Mouse (Mus musculus) embryonic facial prominence, embryonic 14.5 days (tissue): ENCODE data around the gene Cacna1e. TPM values are rescaled to one million over a fixed set of nuclear protein-coding genes. Genes with fewer than 3 reads are reported as not detected.
A peak's percentile ranks its signal among the peaks of the same experiment; 100 is the strongest.

Experiments used
- ATAC-seq: fragments of 200-750 bp; cut with Nextera tagmentation; 2 replicates; pipeline ENCODE4 v1.8.0; 2017; ENCODE audit warnings: low read depth, moderate number of reproducible peaks, moderate TSS enrichment
- DNase-seq: peaks from one replicate; pipeline ENCODE4 v3.0.0-alpha.2; 2015; ENCODE audit warnings: low spot score
- H3K27ac ChIP-seq: fragments of 300-500 bp; sonication (generic); replicated peaks from 2 replicates; pipeline ENCODE4 v1.5.1; 2014; ENCODE audit warnings: low read depth, mild to moderate bottlenecking, low read length, moderate library complexity
- H3K27me3 ChIP-seq: fragments of 300-500 bp; sonication (generic); replicated peaks from 2 replicates; pipeline ENCODE4 v1.6.1; 2014; ENCODE audit warnings: low read length; ENCODE audit not compliant: control insufficient read depth, insufficient read depth
- H3K36me3 ChIP-seq: fragments of 300-500 bp; sonication (generic); 2 replicates; pipeline ENCODE4 v1.6.1; 2014; ENCODE audit warnings: low read length, mixed read lengths; ENCODE audit not compliant: control insufficient read depth, insufficient read depth
- H3K4me1 ChIP-seq: fragments of 300-500 bp; sonication (generic); 2 replicates; pipeline ENCODE4 v1.6.1; 2014; ENCODE audit warnings: antibody characterized with exemption, low read length; ENCODE audit not compliant: control insufficient read depth, insufficient read depth
- H3K4me2 ChIP-seq: fragments of 300-500 bp; sonication (generic); 2 replicates; pipeline ENCODE4 v1.6.1; 2014; ENCODE audit warnings: low read depth, mild to moderate bottlenecking, low read length, moderate library complexity, mixed read lengths
- H3K4me3 ChIP-seq: fragments of 300-500 bp; sonication (generic); 2 replicates; pipeline ENCODE4 v1.5.1; 2014; ENCODE audit warnings: low read depth, mild to moderate bottlenecking, low read length
- H3K9ac ChIP-seq: fragments of 300-500 bp; sonication (generic); 2 replicates; pipeline ENCODE4 v1.6.1; 2014; ENCODE audit warnings: low read depth, mild to moderate bottlenecking, low read length, moderate library complexity, mixed read lengths
- H3K9me3 ChIP-seq: fragments of 300-500 bp; sonication (generic); 2 replicates; pipeline ENCODE4 v1.6.1; 2016; ENCODE audit warnings: low read length; ENCODE audit not compliant: control insufficient read depth
- WGBS: fragments of 180-500 bp; shearing (Covaris S2); extraction: QIAGEN DNeasy Blood & Tissue Kit; methylation state at CpG from one replicate; pipeline ENCODE4 v1.1.7; 2014; 5-methylcytosine and 5-hydroxymethylcytosine counted together
- polyA plus RNA-seq: library from polyadenylated mRNA; unstranded; fragments of >200 nt; fragmentation: Nextera tagmentation; extraction: Ambion mirVana; gene quantifications from 2 replicates; pipeline ENCODE4 v1.2.1, GENCODE M21; 2014

The Cacna1e gene
- polyA plus RNA-seq, 1 experiment from 2014 or later = 0.99 TPM

DNA sequence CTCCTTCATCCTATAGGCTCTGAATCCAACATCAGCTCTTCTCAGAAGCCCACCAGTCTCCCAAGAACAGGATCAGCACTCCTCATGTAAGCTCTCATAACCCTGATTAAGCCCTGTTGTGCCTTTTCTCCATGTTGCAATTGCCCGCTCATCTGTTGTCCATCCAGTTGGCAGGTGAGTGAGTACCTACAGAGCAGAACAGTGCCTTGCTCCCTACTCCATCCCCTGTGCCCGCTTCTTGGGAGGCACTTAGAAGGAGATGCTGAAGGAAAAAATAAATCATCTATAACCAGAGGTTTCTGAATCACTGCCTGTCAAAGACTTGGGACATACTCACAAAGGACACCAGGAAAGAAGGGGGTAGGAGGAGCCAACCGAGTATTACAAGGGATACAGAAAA is 3.2 kb upstream of the Cacna1e start:
- H3K9ac ChIP-seq = no peak overlapping the region
- ATAC-seq = no peak
- H3K4me3 ChIP-seq = no peak overlapping the region
- peaks cover 26% of the 10 kb centered on the region for H3K27me3 ChIP-seq
- H3K4me2 ChIP-seq = no peak overlapping the region
- whole genome bisulfite sequencing = 90% methylated on average over 3 of the region's 3 CpGs
- no peaks in the 10 kb centered on the region for H3K36me3 ChIP-seq
- no peaks in the 10 kb centered on the region; the same call in 1 of the 2 replicates for H3K4me1 ChIP-seq
- no peak for DNase-seq
- H3K27ac ChIP-seq = no peak overlapping the region
- no peaks in the 10 kb centered on the region for H3K9me3 ChIP-seq

DNA sequence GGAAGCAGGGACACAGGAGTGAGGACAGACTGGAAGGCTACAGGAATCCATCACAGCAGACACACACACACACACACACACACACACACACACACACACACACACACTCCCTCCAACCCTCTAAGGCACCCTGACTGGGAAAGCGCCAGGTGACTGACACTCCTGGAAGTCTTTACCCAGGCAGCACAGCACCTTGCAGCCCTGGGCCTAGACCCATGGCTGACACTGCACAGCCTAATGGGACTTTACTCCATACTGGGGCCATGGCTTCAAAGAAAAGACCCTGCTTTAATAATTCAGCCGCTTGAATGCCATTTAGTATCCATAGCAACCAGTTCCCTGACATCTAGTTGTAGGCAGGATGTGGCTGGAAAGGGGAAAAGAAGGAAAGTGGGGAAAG is 2.3 kb upstream of the Cacna1e start:
- no peaks in the 10 kb centered on the region for H3K9me3 ChIP-seq
- no peaks in the 10 kb centered on the region; the same call in 1 of the 2 replicates for H3K4me1 ChIP-seq
- peaks cover 29% of the 10 kb centered on the region for H3K27me3 ChIP-seq
- ATAC-seq (no peak), DNase-seq (no peak)
- H3K9ac ChIP-seq = no peak overlapping the region
- no peak overlapping the region for H3K4me2 ChIP-seq
- H3K36me3 ChIP-seq = no peaks in the 10 kb centered on the region
- no peak overlapping the region for H3K4me3 ChIP-seq
- no peak overlapping the region for H3K27ac ChIP-seq
- WGBS = 51% methylated on average over 2 of the region's 2 CpGs

DNA sequence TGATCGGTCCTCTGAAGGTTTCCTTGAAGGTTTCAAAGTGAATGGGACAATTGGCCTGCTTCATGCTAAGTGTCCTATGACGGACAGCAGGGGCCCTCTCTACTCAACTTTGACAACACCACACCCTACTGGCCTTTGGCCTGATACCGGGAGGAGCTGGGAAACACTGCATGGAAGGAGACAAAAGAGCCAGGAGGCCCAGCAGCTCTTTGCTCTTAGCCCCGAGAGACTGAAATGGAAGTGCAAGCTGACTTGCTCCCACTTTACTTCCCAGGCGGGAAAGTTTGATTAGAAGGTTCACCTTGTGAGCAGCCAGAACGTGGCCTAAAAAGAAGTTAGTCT is 877 bp upstream of the Cacna1e start:
- ATAC-seq = no peak
- Histone ChIP-seq H3K4me2 (no peak overlapping the region), H3K4me1 (no peaks in the 10 kb centered on the region; the same call in 1 of the 2 replicates), H3K36me3 (no peaks in the 10 kb centered on the region), H3K27ac (no peak overlapping the region), H3K9me3 (no peaks in the 10 kb centered on the region), H3K27me3 (peaks cover 29% of the 10 kb centered on the region), H3K9ac (no peak overlapping the region), H3K4me3 (no peak overlapping the region)
- DNase-seq = no peak
- WGBS = 52% methylated on average over 6 of the region's 6 CpGs

DNA sequence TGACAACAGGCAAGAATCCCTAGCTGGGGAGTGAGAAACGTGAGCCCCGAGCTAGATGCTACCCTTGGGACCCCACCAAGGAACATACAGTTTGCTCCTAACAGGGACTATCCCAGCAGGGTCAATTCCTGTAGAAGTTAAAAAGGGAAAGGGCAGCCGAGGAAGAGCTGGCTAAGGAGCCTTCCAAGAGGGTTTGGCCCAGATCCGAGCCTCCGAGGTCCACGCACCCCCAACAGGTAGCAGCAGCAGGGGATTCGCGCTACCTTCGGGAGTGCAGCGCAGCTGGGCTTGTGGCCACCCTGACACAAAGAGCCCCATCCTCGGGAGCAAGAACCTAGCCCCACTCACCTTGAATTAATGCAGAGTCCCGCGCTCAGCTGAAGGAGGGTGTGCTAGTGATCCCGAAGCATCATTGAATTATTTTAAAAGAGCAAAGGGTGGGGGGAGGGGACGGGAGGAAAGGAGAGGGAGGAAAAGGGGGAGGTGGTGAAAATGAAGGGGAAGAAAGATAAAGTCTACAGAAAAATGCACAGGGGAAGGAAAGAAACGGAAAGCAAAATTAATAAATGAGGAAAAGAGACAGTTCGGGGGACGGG is 607 bp downstream of the Cacna1e start:
- ATAC-seq = no peak
- DNase-seq = no peak
- H3K4me3 ChIP-seq = peak overlapping the region; percentile 45
- peaks cover 29% of the 10 kb centered on the region for H3K27me3 ChIP-seq
- H3K27ac ChIP-seq = no peak overlapping the region
- peak overlapping the region; percentile 55 for H3K9ac ChIP-seq
- no peaks in the 10 kb centered on the region for H3K36me3 ChIP-seq
- no peaks in the 10 kb centered on the region for H3K9me3 ChIP-seq
- no peaks in the 10 kb centered on the region; the same call in 1 of the 2 replicates for H3K4me1 ChIP-seq
- 4% methylated on average over 18 of the region's 18 CpGs for WGBS
- H3K4me2 ChIP-seq = peak overlapping the region; percentile 74

DNA sequence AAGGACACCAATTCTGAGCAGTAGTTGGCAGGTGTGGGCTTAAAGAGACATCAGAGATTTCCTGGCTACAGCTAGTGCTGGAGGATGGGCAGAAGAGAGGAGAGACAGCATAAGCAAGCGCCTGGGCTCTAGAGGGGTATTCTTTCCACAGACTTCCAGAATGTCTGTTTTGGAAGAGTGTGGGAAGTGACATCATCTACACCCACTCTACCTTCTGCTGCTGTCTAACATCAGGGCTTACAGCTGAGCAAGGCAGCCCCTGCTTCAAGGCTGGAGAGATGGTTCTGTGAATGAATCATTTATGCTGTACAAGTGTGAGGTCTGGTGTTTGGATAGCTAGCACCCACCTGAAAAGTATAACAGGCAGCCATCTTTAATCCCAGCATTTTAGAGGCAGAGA is 18.3 kb downstream of the Cacna1e start:
- H3K4me1 ChIP-seq = no peaks in the 10 kb centered on the region
- H3K36me3 ChIP-seq = no peaks in the 10 kb centered on the region
- H3K9me3 ChIP-seq = no peaks in the 10 kb centered on the region
- no peak overlapping the region for H3K9ac ChIP-seq
- DNase-seq = no peak
- H3K27ac ChIP-seq = no peak overlapping the region
- no peak overlapping the region for H3K4me3 ChIP-seq
- H3K4me2 ChIP-seq = no peak overlapping the region
- 70% methylated on average over 1 of the region's 1 CpGs for WGBS
- no peaks in the 10 kb centered on the region for H3K27me3 ChIP-seq
- ATAC-seq = no peak

DNA sequence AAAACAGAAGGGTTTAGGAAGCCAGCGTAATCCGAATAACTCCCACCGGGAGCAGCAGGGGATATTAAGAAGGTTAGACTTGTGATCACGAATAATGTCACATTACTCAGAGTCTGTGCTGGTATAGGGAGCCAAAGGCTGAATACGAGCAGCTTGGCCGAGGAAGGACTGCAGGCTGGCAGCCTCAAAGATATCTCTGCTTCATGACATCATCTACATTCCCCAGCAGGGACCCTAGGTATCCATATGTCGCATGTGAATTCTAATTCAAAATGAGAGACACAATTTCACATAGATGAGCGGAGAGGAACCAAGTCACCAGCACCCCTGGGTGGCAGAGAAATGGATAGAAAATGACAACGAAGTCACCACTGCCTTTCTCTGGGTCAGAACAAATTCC is 22.9 kb downstream of the Cacna1e start:
- no peak for DNase-seq
- no peak for ATAC-seq
- no peaks in the 10 kb centered on the region for H3K4me1 ChIP-seq
- no peak overlapping the region for H3K27ac ChIP-seq
- H3K4me2 ChIP-seq = no peak overlapping the region
- H3K9me3 ChIP-seq = no peaks in the 10 kb centered on the region
- no peaks in the 10 kb centered on the region for H3K36me3 ChIP-seq
- H3K9ac ChIP-seq = no peak overlapping the region
- no peak overlapping the region for H3K4me3 ChIP-seq
- WGBS = 79% methylated on average over 9 of the region's 9 CpGs
- no peaks in the 10 kb centered on the region for H3K27me3 ChIP-seq

DNA sequence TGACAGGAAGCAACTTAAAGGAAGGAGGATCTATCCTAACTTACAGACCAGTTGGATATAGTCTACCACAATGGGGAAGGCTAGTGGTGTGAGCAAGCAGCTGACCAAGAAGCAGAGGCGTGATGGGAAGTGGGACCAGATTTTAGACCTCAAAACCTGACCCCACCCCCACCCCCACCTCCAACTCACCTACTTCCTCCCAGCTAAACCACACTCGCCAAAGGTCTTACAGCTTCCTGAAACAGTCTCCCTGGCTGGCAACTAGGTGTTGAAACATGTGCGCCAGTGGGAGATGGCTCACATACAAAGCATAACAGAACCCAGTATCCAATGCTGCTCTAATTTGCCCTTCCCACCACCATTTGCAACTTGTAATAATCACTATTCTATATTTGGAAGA is 29.7 kb downstream of the Cacna1e start:
- ATAC-seq = no peak
- no peaks in the 10 kb centered on the region for H3K36me3 ChIP-seq
- WGBS = 90% methylated on average over 3 of the region's 3 CpGs
- H3K27me3 ChIP-seq = no peaks in the 10 kb centered on the region
- no peaks in the 10 kb centered on the region for H3K4me1 ChIP-seq
- H3K27ac ChIP-seq = no peak overlapping the region
- H3K4me3 ChIP-seq = no peak overlapping the region
- H3K9me3 ChIP-seq = no peaks in the 10 kb centered on the region
- H3K4me2 ChIP-seq = no peak overlapping the region
- no peak overlapping the region for H3K9ac ChIP-seq
- DNase-seq = no peak

DNA sequence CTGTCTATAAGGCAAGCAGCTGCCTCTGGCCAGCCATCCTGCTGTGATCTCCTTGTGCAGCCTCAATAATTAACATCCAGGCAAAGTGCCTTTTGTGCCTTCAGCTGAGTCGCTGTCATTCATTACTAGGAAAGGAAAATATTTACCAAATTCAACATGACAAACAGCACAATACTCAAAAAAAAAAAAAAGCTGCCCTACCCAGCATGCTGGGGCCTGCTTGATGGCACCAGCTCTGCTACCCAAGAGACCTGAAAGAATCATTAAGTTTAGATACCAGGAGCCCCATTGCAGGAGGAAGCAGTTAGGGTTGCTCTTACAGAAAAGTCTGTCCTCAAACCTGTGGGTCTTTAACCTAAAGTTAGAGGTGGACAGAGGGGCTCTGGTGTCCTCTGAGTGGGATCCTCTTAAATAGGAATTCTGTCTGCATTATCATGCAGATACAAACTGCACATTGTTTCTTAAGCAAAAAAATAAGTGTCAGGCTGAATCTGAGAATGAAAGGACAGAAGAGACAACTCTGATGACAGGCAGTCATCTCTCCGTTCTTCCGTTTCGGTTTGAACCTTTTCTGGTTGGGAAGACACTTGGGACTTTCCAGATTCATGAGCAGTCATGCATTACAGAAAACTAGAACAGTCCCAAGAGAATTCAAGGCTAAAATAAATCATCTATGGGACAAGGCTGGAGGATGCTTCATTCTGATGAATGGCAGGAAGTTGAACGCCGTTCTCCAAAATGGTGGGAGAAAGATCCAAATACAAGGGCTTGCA is 33.6 kb downstream of the Cacna1e start:
- ATAC-seq (no peak), DNase-seq (no peak)
- Histone ChIP-seq H3K4me2 (no peak overlapping the region), H3K9ac (no peak overlapping the region), H3K4me1 (no peaks in the 10 kb centered on the region), H3K27ac (no peak overlapping the region), H3K36me3 (no peaks in the 10 kb centered on the region), H3K9me3 (no peaks in the 10 kb centered on the region), H3K27me3 (no peaks in the 10 kb centered on the region), H3K4me3 (no peak overlapping the region)
- WGBS = 78% methylated on average over 6 of the region's 6 CpGs
